Mouse (Mus musculus) activated CD4-positive, CD25-positive, alpha-beta regulatory T cell, adult 4 months (primary cell): Measurements from ENCODE around the gene Slc2a10. TPM values are rescaled to one million over a fixed set of nuclear protein-coding genes. Genes with fewer than 3 reads are reported as not detected.

ENCODE experiments used
- ATAC-seq: one replicate; pipeline ENCODE4 v1.8.0; 2017
- polyA plus RNA-seq, 2 experiments: library from polyadenylated mRNA; unstranded; fragments of 100-300 nt; shearing (Covaris generic); gene quantifications; one replicate each; pipeline ENCODE4 v1.2.1; 2017

The Slc2a10 gene
- polyA plus RNA-seq, 2 experiments from 2014 or later: not detected

- ATAC-seq: no peak
These were observed 59.9 kb downstream of the Slc2a10 start for GRCm38 (mm10) chr2:165563298-165564058.

DNA sequence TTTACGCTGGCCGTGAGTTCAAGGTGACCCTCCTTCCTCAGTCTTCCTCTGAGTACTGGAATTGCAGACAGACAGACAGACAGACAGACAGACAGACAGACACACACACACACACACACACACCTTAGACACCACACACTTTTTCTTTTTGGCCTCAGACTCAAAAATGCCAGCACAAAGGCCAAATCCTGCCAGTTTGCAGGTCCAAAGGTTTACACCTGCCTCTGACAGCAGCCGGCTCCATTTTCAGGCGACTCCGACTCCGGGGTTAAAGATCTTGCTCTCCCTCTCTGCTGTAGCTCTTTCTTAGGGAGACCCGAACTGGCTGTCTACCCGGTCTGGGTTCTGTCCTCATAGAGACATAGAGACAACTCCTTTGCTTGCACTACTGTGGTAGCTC, 60.5 kb downstream of the Slc2a10 start:
- no peak for ATAC-seq

DNA sequence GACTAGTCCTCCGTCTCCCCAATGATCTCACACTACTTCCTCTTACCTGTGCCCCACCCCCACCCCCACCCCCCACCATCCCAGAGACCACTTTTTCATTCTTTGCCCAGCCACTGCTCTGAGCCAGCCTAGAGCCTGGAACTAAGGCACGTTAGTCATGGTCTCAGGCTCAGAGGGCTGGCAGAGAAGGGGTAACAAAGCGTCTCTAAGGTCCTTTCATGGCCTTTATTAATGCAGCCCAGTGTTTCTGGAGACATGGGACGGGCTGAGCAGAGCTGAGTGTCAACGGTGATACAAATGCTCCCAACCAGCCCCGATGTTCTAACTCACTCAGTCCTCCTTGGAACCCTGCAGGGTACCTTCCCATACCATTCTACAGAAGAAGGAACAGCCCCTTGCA, 61.0 kb downstream of the Slc2a10 start:
- ATAC-seq: no peak

GRCm38 (mm10) chr2:165566898-165567297, 63.3 kb downstream of the Slc2a10 start:
- ATAC-seq: no peak

DNA sequence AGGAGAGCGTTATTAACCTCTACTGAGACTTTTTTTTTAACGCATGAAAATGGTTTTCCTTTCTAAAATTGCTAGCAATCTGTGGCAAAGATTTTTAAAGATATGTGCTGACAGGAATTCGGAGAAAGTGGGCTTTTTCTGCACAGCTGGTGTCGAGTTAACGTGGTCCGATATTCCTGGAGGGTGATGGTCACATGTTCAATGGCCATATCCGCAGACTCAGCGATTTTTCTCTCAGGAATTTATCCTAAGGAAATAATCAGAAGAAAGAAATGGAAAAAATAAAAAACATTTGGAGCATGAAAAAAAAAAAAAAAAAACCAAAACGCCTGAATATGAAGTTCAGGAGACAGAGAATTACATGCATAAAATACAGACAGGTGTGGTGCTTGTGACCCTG, 64.2 kb downstream of the Slc2a10 start:
- ATAC-seq: no peak

- no peak for ATAC-seq
These were observed 65.3 kb downstream of the Slc2a10 start for GRCm38 (mm10) chr2:165568911-165569310.

Other genes starting within 250 kb of the Slc2a10 start
- 10 to 100 TPM; 31.1 to 45.6 TPM for gene Slc35c2, start 215.9 kb upstream of the Slc2a10 start, polyA plus RNA-seq
- gene Elmo2, start 177.3 kb upstream of the Slc2a10 start, polyA plus RNA-seq: 10 to 100 TPM; 30.4 to 35.4 TPM
- gene Zfp663, start 135.1 kb upstream of the Slc2a10 start, polyA plus RNA-seq: not detected
- under 1 TPM in 1 of 2 experiments, not detected in 1; 0.08 TPM for gene Zfp334, start 115.5 kb upstream of the Slc2a10 start, polyA plus RNA-seq
- not detected for gene Ocstamp, start 103.4 kb upstream of the Slc2a10 start, polyA plus RNA-seq
- gene Slc13a3, start 30.6 kb upstream of the Slc2a10 start, polyA plus RNA-seq: not detected
- gene Trp53rka, start 10.5 kb upstream of the Slc2a10 start, polyA plus RNA-seq: 1 to 10 TPM; 3.1 to 4.6 TPM
- gene Eya2, start 91.2 kb downstream of the Slc2a10 start, polyA plus RNA-seq: 1 to 10 TPM; 4.7 to 8.1 TPM